Mouse (Mus musculus): ENCODE measurements around the gene Chrng. TPM values are rescaled to one million over a fixed set of nuclear protein-coding genes. Genes with fewer than 3 reads are reported as not detected.

Chrng gene
- total RNA-seq, 2 experiments from 2014 or later: 0.30 TPM; not detected in 1

DNA sequence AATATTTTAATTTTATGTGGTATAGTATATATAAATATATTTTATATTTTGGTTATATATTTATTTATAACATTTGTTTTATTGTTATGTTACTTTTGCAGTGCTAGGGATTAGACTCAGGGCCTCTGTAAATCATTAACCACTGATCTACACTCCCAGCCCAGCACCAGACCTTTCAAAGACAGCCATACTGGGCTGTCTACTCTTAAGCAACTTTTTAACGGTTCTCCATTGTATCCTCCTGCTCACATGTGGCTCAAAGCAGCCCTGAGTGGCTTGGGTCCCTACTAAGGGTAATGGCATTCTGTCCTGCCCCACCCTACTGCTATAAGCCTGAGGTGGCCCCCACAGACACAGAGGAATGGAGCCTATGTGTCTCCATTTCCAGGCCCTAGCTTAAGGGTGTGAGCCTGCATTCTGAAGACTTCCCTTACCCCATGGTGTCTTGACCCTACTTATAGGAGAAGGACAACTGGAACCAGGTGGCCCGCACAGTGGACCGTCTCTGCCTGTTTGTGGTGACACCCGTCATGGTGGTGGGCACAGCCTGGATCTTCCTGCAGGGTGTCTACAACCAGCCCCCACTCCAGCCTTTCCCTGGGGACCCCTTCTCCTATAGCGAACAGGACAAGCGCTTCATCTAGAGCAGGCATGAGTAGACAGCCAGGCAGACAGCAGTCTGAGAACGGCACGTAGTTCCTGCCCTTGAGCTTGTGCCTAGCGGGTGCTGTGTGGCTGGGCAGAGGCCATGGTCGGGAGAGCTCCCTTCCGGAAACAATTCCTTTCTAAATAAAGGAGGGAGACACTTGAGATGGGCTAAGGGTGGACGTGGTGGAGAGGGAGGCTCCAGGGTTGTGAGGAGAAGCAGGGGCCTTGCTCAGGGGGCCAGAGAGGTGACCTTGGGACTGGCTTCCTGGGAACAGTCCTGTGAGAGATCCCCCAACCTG lies 6.1 kb upstream of the Chrng start:
- DNase-seq: no peak

GRCm38 (mm10) chr1:87200811-87201210 lies 3.6 kb upstream of the Chrng start:
- DNase-seq: no peak

- DNase-seq: no peak
Measured at GRCm38 (mm10) chr1:87201848-87202247, 2.6 kb upstream of the Chrng start.

GRCm38 (mm10) chr1:87203779-87204178 lies 678 bp upstream of the Chrng start:
- no peak for DNase-seq

GRCm38 (mm10) chr1:87205038-87205437 lies 581 bp downstream of the Chrng start:
- no peak for DNase-seq

- DNase-seq: no peak
Measured at GRCm38 (mm10) chr1:87205502-87205901, 1.0 kb downstream of the Chrng start.

- no peak for DNase-seq
Measured at GRCm38 (mm10) chr1:87206339-87206738, 1.9 kb downstream of the Chrng start.

DNA sequence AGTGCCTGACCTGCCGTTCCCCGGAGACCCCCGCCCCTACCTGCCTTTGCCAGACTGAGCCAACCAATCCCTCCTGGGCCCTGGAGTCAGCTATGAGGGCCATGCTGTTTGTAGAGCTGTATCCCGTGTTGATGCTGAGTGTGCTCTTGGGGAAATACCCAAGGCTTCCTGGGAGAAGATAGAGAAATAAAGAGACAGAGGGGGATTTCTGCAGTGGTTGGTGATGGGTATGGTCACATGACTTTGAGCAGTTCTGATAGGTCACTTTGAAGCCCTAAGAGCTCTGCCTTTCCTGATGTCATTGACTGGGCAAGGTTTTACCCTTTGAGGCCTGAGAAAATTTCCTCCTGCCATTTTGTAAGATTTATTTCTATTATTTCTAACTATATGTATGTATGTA lies 7.0 kb downstream of the Chrng start:
- no peak for DNase-seq

- peak; percentile 97 for DNase-seq
Measured at GRCm38 (mm10) chr1:87213735-87214704, 9.6 kb downstream of the Chrng start, which contains the start of gene Eif4e2. Eif4e2 (plus strand) TSS chr1:87213914.

DNA sequence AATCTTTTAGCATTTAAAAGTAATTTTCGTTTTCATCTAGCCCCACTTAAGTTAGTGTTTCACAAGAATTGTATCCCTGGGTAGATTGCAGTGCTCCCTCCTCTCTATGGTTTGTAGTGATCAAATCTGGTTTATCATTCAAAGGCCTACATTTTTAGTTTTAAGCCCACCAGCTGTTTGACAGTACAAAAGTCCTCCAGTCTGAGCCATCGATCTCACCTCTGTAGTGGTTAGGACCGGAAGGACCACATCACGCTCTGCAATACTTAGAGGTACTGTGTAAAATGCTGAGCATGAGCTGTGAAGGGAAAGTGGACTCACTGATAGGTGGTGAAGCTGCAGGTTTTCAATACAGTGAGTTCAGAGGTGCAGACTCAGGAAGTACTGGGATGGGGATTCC lies 10.3 kb downstream of the Chrng start:
- DNase-seq: no peak

GRCm38 (mm10) chr1:87217938-87218337 lies 13.5 kb downstream of the Chrng start:
- DNase-seq: no peak

GRCm38 (mm10) chr1:87225739-87226138 lies 21.3 kb downstream of the Chrng start:
- DNase-seq: no peak

GRCm38 (mm10) chr1:87226409-87227159 lies 22.1 kb downstream of the Chrng start:
- no peak for DNase-seq

DNA sequence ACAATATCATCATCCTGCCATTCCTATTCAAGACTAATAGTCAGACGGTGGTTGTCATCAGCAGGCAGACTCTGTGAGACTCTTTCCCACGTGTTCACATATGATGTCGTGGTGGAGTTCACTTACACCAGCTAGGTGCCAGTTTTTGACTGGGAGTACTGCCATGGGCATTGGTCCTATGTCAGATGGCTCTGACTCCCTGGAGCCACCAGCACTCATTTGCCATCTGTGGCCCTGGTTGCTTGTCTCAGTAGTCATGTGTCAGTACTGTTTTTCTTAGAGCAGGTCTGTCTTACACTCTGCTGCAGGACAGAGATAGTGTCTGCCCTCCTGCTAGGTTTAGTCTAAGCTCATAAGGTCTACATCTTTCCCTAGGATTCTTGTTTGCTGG lies 22.7 kb downstream of the Chrng start:
- no peak for DNase-seq

DNA sequence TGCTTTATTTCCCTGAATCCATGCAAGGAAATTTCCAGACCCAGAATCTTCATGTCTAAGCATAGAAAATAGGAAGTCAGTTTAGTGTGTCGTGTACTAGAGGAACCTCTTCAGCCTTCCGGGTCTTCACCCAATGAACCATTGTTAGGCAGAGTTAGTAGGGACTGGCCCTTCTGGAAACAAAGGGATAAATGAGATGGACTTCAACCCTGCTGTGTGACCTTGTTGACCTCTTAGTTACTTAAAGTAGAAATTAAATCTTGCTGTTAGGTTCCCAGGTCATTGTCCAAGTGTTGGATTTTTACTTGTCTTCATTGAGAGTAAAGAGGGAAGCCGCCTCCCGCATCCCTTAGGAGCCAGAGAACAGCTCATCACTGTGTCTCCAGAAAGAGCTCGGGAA lies 26.1 kb downstream of the Chrng start:
- no peak for DNase-seq

DNA sequence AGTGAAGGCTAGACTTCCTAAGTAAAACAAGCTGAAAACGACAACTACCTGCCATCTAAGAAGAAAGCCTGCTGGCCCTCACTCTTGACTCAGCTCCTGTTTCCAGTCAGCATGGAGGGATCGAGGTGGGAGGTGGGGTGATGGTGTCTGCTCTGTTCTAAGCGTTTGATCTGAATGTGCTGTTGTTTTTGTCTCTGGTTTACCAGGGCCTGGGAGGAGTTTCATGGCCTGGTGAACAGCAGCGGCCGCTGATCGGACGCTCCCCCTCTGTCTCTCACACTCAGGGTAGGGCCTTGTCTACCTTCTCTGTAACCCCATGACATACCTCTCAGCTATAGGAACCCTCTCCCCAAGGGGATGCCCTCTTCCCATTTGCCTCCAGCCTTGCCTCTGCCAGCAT lies 27.7 kb downstream of the Chrng start:
- DNase-seq: no peak

GRCm38 (mm10) chr1:87239056-87239455 lies 34.6 kb downstream of the Chrng start:
- no peak for DNase-seq

GRCm38 (mm10) chr1:87243021-87243420 lies 38.6 kb downstream of the Chrng start:
- DNase-seq: no peak

GRCm38 (mm10) chr1:87245430-87245829 lies 41.0 kb downstream of the Chrng start:
- no peak for DNase-seq

- peak; percentile 93 for DNase-seq
Measured at GRCm38 (mm10) chr1:87245929-87246815, 41.7 kb downstream of the Chrng start.

DNA sequence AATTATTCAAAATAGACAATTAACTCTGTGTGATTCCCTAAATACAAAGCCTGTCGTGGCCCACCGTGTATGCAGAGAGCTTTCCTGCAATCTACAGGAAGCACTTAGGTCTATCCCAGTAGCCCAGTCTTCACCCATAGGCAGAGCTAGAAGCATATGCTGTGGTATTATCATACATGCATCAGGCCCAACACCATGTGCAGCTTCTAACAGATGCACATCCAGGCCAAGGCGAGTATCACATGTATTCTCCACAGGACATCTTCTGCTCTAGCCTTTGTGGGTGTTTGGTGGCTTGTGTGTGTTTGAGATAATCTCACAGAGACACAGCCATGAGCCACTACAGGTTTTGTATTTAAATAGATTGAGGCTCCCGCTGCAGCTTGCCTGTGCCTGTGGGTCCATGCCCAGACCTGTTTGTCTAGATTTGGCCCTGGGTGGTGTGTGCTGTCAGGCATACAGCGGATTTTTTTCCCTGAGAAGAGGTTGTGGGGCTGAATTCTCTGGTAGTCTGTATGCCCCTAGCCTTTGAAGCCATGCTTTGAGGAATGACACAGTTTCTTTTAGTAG lies 47.7 kb downstream of the Chrng start:
- no peak for DNase-seq
